Mouse (Mus musculus): ENCODE data around the gene Dtd1. TPM values are rescaled to one million over a fixed set of nuclear protein-coding genes. Genes with fewer than 3 reads are reported as not detected.

Gene Dtd1
- polyA plus RNA-seq, 1 experiment from 2014 or later, result 39.9 TPM

DNA sequence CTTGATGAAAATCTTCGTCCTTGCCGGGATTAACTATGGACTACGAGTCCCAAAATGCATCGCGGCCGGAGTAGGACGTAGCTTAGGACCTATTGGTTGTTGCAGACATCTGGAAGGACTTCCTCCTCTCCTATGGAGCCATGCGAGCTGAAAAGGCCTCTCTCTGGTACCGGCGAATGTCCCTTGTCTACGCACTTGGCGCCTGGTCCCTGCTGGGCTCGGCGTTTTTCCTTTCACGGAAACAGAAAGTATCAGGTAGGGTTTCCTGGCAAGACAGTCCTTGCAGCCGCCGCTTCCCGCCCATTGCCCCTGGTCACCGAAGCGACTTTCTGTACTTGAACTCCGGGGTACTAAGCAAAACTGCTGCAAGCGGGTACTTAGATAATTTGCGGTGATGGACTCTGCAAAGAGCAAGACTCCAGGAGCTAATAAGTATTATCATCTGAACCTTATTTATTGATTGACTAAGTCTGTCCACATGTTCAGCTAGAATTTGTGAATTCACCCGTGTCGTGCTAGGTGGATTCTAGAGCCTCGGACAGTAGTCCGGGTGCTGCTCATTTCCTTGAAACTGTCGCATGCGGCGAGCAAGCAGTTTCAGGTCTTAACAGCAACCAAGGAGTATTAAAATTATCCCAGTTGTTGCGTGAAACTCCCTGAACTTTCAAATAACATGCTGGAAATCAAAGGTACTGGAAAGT lies 5.6 kb upstream of the Dtd1 start, which contains the start of gene Smim26:
Gene Smim26 (plus strand): TSS at position 104 of the 701 bp plus-strand sequence.
- Histone ChIP-seq H3K9me3 (ENCODE audit: low read depth, low read length) (no peaks in the 10 kb centered on the region), H3K4me1 (ENCODE audit: insufficient read depth) (no peaks in the 10 kb centered on the region), H3K27ac (ENCODE audit: low read depth) (no peak within 1 kb of the TSS), H3K36me3 (ENCODE audit: insufficient read depth) (peaks cover 6% of the 10 kb centered on the region; the same call in 1 of the 2 replicates), H3K4me3 (ENCODE audit: low read depth, low read length) (peak within 1 kb of the TSS; percentile 56), H3K27me3 (ENCODE audit: insufficient read depth, low read length) (no peaks in the 10 kb centered on the region), H3K9ac (peak within 1 kb of the TSS; percentile 62), H3K4me2 (peak within 1 kb of the TSS; percentile 65)
- 1% methylated on average over 31 of the region's 31 CpGs for WGBS
- TF ChIP-seq CTCF (IDR thresholded peaks at IDR 0.05; ENCODE audit: low read depth), result no peak
- DNase-seq (peak; percentile 91), ATAC-seq (ENCODE audit: insufficient read depth) (peak; percentile 98)

DNA sequence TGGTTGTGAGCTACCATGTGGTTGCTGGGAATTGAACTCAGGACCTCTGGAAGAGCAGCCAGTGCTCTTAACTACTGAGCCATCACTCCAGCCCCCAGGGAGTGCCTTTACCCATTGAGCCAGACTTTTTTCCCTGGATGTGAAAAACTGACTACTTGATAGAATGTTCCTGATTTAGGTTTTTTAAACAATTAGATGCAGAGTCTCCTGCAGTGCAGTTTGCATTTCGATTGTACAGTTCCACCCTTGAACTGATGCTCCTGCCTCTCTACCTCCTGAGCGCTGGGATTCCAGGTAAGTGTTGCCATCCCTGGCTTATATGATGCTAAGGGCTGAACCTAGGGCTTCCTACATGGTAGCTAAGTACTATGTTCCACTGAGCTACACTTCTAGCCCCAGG lies 1.7 kb upstream of the Dtd1 start:
- 69% methylated on average over 2 of the region's 2 CpGs for WGBS
- Histone ChIP-seq H3K4me3 (ENCODE audit: low read depth, low read length) (no peak overlapping the region), H3K4me1 (ENCODE audit: insufficient read depth) (0 out of 2 replicates have a peak, but pooled peaks cover 2% of the 10 kb centered on the region), H3K27ac (ENCODE audit: low read depth) (no peak overlapping the region), H3K4me2 (no peak overlapping the region), H3K27me3 (ENCODE audit: insufficient read depth, low read length) (no peaks in the 10 kb centered on the region), H3K36me3 (ENCODE audit: insufficient read depth) (no peaks in the 10 kb centered on the region; the same call in 1 of the 2 replicates), H3K9ac (no peak overlapping the region), H3K9me3 (ENCODE audit: low read depth, low read length) (no peaks in the 10 kb centered on the region)
- TF ChIP-seq CTCF (IDR thresholded peaks at IDR 0.05; ENCODE audit: low read depth), result no peak
- ATAC-seq (ENCODE audit: insufficient read depth) (no peak), DNase-seq (no peak)

DNA sequence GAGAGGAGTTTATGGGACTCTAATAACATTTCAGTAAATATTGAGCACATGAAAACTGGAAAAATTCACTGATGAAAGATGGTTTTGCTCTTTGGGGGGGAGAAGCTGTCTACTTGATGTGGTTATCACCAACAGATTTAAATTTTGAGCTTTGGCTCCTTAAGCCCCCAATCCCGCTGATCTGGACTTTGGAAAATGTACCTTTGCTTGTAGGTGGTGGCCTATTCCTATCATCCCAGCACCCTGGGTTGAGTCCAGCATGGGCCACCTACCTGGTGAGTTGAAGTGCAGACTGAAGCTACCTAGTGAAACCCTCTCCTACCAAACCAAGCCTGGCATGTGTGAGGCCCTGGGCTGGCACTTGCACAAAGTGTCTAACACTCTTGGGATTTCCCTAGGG lies 1.9 kb downstream of the Dtd1 start:
- H3K4me2 ChIP-seq, result no peak overlapping the region
- no peak overlapping the region for H3K27ac ChIP-seq (ENCODE audit: low read depth)
- TF ChIP-seq CTCF (IDR thresholded peaks at IDR 0.05; ENCODE audit: low read depth), result no peak
- ATAC-seq (ENCODE audit: insufficient read depth), result no peak
- no peak overlapping the region for H3K4me3 ChIP-seq (ENCODE audit: low read depth, low read length)
- H3K9me3 ChIP-seq (ENCODE audit: low read depth, low read length), result no peaks in the 10 kb centered on the region
- 97% methylated on average over 1 of the region's 1 CpGs for WGBS
- H3K36me3 ChIP-seq (ENCODE audit: insufficient read depth), result no peaks in the 10 kb centered on the region
- H3K4me1 ChIP-seq (ENCODE audit: insufficient read depth), result 0 out of 2 replicates have a peak, but pooled peaks cover 2% of the 10 kb centered on the region
- no peak overlapping the region for H3K9ac ChIP-seq
- no peaks in the 10 kb centered on the region for H3K27me3 ChIP-seq (ENCODE audit: insufficient read depth, low read length)
- no peak for DNase-seq

DNA sequence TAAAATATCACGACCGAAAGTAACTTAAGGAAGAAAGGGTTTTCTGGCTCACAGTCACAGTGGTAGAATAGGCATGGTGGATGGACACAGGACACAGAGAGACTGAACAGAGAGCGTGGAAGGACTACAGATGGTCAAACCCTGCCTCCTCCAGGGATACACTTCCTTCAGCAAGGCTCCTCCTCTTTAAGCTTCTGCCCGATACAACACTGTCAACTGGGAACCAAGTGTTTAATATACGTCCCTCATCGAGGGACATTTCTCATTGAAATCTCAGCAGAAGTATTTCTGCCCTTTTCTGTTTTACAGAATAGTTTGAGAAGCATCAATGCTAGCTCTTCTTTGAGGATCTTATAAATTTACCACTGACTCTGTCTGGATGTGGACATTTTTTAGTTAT lies 14.3 kb downstream of the Dtd1 start:
- ATAC-seq (ENCODE audit: insufficient read depth) (no peak), DNase-seq (no peak)
- TF ChIP-seq CTCF (IDR thresholded peaks at IDR 0.05; ENCODE audit: low read depth), result no peak
- Histone ChIP-seq H3K27ac (ENCODE audit: low read depth) (no peak overlapping the region), H3K36me3 (ENCODE audit: insufficient read depth) (no peaks in the 10 kb centered on the region), H3K4me1 (ENCODE audit: insufficient read depth) (no peaks in the 10 kb centered on the region), H3K4me2 (no peak overlapping the region), H3K9me3 (ENCODE audit: low read depth, low read length) (no peaks in the 10 kb centered on the region; the same call in 1 of the 2 replicates), H3K27me3 (ENCODE audit: insufficient read depth, low read length) (no peaks in the 10 kb centered on the region), H3K9ac (no peak overlapping the region), H3K4me3 (ENCODE audit: low read depth, low read length) (no peak overlapping the region)
- 91% methylated on average over 6 of the region's 6 CpGs for WGBS

DNA sequence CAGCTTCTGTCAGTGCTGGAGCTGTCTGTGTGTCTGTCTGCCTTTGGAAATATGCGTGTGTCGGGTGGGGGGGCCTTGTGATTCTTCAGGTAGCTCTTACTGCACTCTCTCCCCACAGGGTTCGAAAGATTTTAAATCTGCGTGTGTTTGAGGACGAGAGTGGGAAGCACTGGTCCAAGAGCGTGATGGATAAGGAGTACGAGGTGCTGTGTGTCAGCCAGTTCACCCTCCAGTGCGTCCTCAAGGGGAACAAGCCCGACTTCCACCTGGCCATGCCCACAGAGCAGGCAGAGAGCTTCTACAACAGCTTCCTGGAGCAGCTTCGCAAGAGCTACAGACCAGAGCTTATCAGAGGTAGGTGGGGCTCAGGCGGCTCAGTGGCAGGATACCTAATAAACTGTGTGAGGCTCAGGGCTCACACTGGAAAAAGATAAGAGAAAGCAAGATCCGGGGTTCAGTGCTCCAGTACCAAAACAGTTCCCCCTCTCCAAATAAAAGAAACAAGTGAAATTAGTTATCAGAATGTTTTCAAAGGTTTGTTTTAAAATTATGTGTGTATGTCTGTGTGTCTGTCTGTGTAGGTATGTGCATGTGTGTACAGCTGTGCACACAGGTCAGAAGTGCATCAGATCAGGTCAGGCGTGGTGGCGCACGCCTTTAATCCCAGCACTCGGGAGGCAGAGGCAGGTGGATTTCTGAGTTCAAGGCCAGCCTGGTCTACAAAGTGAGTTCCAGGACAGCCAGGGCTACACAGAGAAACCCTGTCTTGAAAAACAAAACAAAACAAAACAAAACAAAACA lies 17.6 kb downstream of the Dtd1 start:
- Histone ChIP-seq H3K9me3 (ENCODE audit: low read depth, low read length) (no peaks in the 10 kb centered on the region), H3K27ac (ENCODE audit: low read depth) (no peak overlapping the region), H3K4me1 (ENCODE audit: insufficient read depth) (no peaks in the 10 kb centered on the region), H3K9ac (no peak overlapping the region), H3K36me3 (ENCODE audit: insufficient read depth) (no peaks in the 10 kb centered on the region), H3K4me3 (ENCODE audit: low read depth, low read length) (no peak overlapping the region), H3K27me3 (ENCODE audit: insufficient read depth, low read length) (no peaks in the 10 kb centered on the region), H3K4me2 (no peak overlapping the region)
- TF ChIP-seq CTCF (IDR thresholded peaks at IDR 0.05; ENCODE audit: low read depth), result no peak
- DNase-seq, result no peak
- 71% methylated on average over 16 of the region's 16 CpGs for WGBS
- ATAC-seq (ENCODE audit: insufficient read depth), result no peak

DNA sequence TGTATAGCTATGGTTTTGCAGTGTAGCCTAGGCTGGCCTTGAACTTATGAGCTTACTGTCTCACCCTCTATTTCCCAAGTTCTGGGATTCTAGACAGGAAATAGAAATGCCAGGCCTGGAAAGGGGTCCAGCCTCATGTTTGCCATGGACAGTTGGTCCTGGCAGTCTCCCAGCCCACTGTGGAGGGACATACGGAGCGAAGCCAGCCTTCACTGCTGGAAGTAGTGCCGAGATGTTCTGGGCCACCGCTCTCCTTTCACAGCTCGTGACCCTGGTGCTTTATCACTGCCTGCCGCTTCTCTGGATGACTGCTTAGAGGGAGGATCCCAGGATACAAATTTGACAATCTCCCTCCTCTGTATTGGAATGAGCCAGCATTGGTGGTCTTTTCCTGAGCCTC lies 21.8 kb downstream of the Dtd1 start:
- no peak for TF ChIP-seq CTCF (IDR thresholded peaks at IDR 0.05; ENCODE audit: low read depth)
- Histone ChIP-seq H3K9me3 (ENCODE audit: low read depth, low read length) (no peaks in the 10 kb centered on the region), H3K4me1 (ENCODE audit: insufficient read depth) (no peaks in the 10 kb centered on the region), H3K9ac (no peak overlapping the region), H3K27ac (ENCODE audit: low read depth) (no peak overlapping the region), H3K4me3 (ENCODE audit: low read depth, low read length) (no peak overlapping the region), H3K27me3 (ENCODE audit: insufficient read depth, low read length) (no peaks in the 10 kb centered on the region), H3K36me3 (ENCODE audit: insufficient read depth) (no peaks in the 10 kb centered on the region), H3K4me2 (no peak overlapping the region)
- ATAC-seq (ENCODE audit: insufficient read depth) (no peak), DNase-seq (no peak)
- WGBS, result 84% methylated on average over 6 of the region's 6 CpGs

DNA sequence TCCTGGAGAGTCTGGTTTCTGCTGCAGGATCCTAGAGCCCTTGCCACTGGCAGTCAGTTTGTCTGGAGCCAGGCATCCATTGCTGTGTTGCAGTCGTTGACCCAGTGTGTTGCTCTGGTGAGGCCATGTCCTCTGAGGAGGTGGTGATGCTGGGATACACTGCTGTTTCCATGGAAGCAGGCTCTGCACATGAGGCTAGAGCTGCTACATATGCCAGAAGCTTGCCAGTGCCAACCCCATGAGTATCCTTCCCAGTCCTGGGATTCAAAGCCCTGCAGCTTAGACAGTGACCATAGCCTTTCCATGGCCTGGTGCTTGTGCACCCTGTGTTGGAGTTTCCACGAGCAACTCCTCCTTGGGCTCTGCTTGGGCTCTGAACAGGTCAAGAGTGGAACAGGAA lies 33.9 kb downstream of the Dtd1 start:
- DNase-seq (no peak), ATAC-seq (ENCODE audit: insufficient read depth) (no peak)
- WGBS, result 72% methylated on average over 2 of the region's 2 CpGs
- Histone ChIP-seq H3K36me3 (ENCODE audit: insufficient read depth) (no peaks in the 10 kb centered on the region), H3K4me2 (no peak overlapping the region), H3K4me3 (ENCODE audit: low read depth, low read length) (no peak overlapping the region), H3K9ac (no peak overlapping the region), H3K27ac (ENCODE audit: low read depth) (no peak overlapping the region), H3K27me3 (ENCODE audit: insufficient read depth, low read length) (no peaks in the 10 kb centered on the region), H3K9me3 (ENCODE audit: low read depth, low read length) (no peaks in the 10 kb centered on the region), H3K4me1 (ENCODE audit: insufficient read depth) (no peaks in the 10 kb centered on the region)
- no peak for TF ChIP-seq CTCF (IDR thresholded peaks at IDR 0.05; ENCODE audit: low read depth)

All from lung, embryonic 14.5 days (tissue).